Mouse (Mus musculus) R1 (cell line): ENCODE data around the gene Cldn12.

Experiments
- DNase-seq: peaks from one replicate; pipeline ENCODE4 v3.0.0-alpha.2; 2018; ENCODE audit warnings: low read depth, low spot score

Gene Cldn12

GRCm38 (mm10) chr5:5494269-5495005 is 20.3 kb downstream of the Cldn12 start:
- DNase-seq, result peak; percentile 69

- peak; percentile 58 for DNase-seq
Observed at GRCm38 (mm10) chr5:5492163-5492562, 22.6 kb downstream of the Cldn12 start.

- peak; percentile 53 for DNase-seq
Observed at GRCm38 (mm10) chr5:5486071-5486470, 28.7 kb downstream of the Cldn12 start.

GRCm38 (mm10) chr5:5483254-5483858 is 31.4 kb downstream of the Cldn12 start:
- peak; percentile 17 for DNase-seq

- DNase-seq, result peak; percentile 39
Observed at GRCm38 (mm10) chr5:5481662-5482061, 33.1 kb downstream of the Cldn12 start.

- DNase-seq, result no peak
Observed at GRCm38 (mm10) chr5:5479043-5479442, 35.7 kb downstream of the Cldn12 start, which contains the start of gene 1700015F17Rik. TSS of gene 1700015F17Rik (minus strand) at chr5:5479143.

- no peak for DNase-seq
Observed at GRCm38 (mm10) chr5:5476133-5476532, 38.6 kb downstream of the Cldn12 start.

GRCm38 (mm10) chr5:5465256-5465655 is 49.5 kb downstream of the Cldn12 start:
- DNase-seq, result no peak
